Mouse (Mus musculus): ENCODE data around the gene Ppid.
"Not testable (repeated sequence)": the region's sequence is repeated elsewhere in the genome, so short reads cannot be mapped to it uniquely, and the experiment has no call there.

Gene Ppid

DNA sequence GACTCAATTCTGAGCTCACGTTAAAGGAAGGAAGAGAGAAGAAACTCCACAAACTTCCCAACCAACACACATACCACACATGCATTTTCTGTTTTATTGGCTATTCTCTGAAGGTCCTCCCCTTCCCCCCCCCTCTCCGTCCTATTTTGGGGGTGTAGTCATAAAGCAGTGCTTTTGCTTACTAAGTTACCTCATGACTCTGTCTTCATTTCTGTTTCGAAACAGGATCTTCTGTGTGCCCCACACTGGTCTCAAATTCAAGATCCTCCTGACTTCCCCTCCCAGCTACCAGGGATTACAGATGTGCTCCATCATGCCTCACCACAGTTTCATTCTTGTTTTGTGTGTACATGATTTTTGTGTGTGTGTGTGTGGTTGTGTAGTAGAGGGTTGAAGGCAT lies 18.7 kb upstream of the Ppid start:
- no peak for DNase-seq (ENCODE audit: low spot score in 2 of 2)

DNA sequence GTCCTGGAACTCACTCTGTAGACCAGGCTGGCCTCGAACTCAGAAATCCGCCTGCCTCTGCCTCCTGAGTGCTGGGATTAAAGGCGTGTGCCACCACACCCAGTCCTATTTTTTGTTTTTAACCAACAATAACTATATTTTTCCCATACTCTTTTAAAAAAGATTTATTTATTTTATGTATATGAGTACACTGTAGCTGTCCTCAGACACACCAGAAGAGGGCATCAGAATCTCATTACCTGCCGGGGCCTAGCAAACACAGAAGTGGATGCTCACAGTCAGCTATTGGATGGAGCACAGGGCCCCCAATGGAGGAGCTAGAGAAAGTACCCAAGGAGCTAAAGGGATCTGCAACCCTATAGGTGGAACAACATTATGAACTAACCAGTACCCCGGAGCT lies 17.8 kb upstream of the Ppid start:
- not testable (repeated sequence) for DNase-seq (ENCODE audit: low spot score in 2 of 2)

DNA sequence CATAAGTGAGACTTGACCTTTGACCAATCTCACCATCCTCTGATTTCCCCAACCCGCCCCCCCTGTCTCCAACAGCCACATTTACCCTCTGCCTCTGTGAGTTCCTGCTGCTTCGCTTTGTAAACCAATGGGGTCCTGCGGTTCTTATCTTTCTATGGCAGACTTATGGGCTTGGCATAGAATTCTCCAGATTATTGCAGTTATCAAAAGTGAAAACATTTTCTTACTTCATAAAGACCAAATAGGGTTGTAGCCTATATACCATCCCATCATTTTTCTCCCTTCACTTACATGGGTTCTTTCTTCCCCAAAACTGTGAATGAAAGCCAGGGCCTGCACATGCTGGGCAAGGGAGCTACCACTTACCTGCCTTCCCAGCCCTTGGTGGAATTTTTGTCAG lies 16.8 kb upstream of the Ppid start:
- no peak for DNase-seq (ENCODE audit: low spot score in 2 of 2)

DNA sequence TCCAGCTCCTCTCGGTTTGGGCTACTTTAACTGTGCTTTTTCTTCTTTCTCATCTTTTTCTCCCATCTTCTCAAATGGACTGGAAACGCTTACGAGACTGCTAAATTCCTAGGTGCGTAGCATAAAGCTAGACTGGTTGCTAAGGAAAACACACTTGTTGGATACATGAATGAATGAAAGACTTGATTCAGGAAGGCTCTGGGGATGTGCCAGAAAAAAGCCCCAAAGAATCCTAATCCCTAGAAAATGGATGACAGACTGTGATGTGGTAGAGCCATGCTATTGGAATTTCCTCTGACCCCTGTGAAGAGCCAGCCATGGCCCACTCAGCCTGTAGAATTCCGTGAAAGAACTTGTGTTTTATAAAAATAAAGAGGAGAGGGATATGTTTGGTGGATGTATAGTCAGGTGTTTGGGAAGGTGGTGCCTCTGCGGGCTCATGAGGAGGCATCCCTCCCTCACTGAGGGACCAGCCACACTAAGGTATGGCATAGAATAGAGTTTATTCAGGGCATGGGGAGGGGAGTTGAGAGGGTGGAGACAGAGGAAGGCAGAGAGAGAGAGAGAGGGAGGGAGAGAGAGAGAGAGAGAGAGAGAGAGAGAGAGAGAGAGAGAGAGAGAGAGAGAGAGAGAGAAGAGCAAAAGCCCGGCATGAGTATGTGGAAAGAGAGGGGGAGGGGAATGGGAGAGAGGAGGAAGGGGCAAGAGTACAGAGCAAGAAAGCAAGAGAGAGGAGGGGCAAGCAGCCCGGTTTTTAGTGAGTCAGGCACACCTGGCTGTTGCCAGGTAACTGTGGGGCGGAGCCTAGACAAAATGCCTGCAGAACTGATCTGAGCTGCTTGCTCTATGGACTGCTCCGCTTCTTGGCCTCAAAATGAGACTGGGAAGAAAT lies 15.3 kb upstream of the Ppid start:
- no peak for DNase-seq (ENCODE audit: low spot score in 2 of 2)

DNA sequence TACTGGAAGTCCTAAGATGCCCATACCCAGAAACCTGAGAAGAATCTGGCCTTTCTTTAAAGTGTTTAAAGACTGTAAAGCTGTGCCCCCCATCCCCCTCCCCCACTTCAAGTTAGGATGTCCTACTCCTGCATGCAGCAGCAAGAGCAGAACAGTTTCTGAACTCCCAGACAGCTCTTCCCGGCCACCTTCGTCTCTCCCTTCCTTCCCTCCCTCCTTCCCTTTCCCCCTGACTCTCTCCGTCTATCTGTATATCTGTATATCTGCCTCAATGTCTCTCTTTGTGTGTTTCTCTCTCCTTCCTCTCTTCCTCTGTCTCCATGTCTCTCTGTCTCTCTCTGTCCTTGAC lies 14.7 kb upstream of the Ppid start:
- no peak for DNase-seq (ENCODE audit: low spot score in 2 of 2)

DNA sequence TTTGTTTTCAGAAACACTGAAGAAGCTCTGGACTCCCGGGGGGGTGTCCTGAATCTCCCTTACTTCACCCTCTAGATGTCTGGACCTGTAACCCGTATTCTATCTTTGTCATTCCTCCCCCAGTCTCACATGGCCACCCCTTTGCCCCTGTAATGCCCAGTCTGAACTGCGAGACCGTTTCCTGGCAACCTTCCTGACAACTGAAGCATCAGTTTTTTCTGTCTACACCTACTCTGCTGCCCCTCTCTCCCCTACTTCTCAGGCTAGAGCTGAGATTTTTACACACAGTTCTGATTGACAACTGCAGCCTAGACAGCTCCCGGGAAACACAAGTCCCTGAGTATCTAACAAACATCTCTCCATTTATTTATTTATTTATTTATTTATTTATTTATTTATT lies 14.3 kb upstream of the Ppid start:
- DNase-seq (ENCODE audit: low spot score in 2 of 2), result no peak

DNA sequence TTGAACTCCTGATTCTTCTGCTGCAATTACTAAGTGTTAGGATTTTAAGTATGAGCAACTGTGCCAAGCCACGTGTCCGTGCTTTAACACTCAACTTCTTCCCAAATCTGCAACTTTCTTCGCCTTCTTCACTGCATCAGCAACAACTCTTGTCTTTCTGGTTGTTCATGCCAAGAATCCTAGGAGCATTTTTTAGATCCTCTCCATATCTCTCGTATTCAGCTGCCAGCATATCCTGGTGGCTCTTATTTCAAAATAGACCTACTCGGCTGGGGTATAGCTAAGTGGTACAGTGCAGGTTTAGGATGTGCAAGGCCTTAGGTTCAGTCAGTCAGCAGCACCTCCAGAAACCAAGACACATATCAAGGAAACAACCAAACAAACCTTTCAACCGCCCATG lies 13.5 kb upstream of the Ppid start:
- no peak for DNase-seq (ENCODE audit: low spot score in 2 of 2)

DNA sequence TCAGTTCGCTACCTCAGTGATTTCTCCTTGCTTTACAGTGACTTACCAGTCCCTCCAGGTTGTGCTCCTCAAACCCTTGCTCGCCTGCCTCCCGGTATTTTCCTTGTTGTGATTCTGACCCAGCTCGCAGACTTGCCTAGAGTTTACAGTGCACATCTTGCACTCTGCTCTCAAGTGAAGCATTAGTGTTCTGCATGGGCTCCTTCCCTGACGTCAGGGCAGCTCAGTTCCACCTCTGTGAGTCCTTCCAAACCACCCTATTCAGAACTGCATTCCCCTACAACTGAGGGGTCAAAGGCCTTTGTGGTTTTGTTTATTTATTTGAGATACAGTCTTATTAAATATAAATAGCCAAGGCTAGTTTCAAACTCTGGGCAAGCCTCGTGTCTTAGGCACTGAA lies 13.0 kb upstream of the Ppid start:
- DNase-seq (ENCODE audit: low spot score in 2 of 2), result no peak

DNA sequence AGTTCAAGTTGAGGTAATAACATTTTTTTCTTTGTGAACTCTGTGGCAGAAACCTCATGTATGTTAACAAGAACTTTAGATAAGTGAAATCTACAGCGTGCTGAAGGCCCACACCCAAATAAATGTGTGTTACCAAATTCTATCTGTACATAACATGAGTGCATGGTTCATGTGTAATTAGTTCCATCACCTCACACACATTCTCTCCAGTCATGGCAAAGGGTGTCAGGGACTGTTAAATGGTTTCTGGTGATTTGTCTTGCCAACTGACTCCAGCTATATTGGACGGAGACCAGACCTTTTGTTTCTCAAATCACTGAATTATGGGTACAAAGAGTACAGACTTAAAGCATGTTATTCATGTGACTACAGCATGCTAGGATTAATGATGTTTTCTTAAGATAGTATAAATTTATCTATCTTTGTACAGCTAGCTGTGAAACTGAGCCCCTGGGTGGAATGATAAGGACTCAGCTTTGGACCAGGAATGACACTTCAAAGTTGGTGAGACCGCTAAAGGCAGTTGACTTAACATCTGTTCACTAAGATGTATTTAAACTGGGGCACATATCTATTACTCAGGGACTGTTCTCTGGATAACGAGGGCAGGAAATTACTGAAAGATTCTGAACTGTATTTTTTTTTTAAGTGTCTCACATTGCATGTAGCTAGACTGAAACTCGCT lies 11.1 kb upstream of the Ppid start:
- DNase-seq (ENCODE audit: low spot score in 2 of 2), result no peak

DNA sequence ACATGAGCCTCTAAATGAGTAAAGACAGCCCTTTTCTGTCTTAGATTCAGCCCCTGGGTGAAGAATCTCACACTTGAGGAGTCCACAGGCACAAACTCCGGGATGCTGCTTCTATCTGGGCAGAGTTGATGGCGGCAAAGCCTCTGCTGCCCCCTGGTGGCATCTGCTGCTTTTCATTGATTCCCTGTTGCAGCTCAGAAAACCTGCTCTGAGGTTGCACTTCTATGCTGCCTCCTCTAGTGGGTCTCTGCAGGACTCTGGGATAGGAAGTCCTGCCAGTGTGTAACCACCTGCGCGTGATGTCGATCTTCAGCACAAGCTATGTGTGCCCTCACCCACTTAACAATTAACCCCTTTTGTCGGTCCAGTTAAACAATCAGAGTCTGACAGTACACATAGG lies 4.3 kb upstream of the Ppid start:
- peak; percentile 94 to 97 for DNase-seq (ENCODE audit: low spot score in 2 of 2)

DNA sequence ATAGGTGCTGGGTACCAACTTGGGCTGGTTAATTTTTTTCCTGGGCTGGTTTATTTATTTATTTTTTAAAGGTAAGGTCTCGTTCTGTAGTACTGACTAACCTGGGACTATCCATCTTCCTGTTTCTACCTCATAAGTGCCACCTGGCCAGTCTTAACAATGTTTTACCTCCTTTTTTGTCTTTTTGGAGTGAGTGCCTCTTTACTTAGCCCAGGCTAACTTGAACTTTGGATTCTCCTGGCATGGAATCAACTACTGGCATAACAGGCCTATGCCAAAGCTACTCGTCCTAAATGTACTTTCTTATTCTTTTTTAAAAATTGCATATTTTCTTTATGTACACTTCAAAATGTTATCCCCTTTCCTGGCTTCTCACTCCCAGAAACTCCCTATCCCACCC lies 1.5 kb upstream of the Ppid start:
- no peak for DNase-seq (ENCODE audit: low spot score in 2 of 2)

DNA sequence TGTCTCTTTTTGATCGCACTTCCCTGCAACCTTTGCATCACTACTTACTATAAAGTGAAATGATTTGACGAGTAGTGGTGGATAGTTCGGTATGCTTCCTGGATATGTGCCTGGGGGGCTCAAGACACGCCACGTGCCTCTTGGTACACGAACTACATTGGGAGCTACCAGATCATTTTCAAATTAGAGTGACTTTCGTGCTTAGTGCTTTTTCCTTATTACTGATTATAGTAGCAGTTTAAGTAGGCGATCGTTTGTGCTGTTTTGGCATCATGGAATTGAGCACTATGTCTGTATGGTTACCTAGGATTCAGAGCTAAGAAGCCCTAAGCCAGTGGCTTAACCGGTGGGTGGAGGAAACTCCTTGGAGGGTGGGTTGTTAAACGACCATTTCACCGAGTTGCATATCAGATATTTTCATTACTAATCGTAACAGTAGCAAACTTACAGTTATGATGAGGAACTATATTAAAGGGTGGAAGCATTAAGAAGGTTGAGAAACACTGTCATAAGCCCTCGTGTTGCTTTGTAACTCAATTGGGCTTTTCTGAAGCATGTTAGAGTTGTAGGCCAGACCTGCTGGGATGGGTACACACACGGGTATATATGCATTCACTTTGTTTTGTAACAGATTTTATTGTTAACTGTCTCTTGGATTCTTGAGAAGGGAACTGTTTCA lies 790 bp downstream of the Ppid start:
- DNase-seq (ENCODE audit: low spot score in 2 of 2), result peak in 1 of 2 experiments; percentile 14

DNA sequence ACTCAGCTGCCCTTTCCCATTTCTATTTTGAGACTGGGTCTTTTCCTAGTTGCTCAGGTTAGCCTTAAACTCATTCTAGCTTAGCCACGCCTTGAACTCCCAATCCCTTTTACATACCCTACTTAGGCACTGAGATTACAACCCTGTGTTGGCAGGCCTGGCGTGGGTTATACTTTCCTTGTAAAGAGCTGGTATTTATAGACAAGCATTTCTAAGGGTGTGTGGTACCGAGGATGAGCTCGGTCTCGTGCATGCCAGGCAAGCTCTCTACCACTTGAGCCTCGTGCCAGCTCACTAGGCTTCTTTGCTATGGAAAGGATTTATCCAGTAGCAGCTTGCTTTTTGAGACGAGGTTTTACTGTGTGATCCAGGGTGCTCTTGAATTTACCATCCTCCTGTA lies 4.3 kb downstream of the Ppid start:
- no peak for DNase-seq (ENCODE audit: low spot score in 2 of 2)

DNA sequence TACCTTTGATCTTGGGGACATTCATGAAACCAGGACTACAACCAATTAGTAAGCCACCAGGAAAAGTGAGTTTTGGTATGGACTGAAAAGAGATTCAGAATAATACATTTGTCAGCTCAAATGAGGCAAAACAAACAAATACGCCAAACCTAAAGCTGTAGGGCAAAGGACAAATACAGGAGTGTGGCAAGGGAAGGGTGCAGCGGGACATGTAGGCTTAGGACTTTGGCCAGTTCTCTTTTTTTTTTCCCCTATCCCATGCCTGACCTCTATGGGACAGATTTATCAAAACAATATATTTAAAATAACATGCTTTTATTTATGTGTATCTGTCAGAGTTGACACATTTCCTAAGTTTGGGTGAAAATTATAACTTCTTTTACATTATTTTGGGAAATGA lies 18.7 kb downstream of the Ppid start:
- no peak for DNase-seq (ENCODE audit: low spot score in 2 of 2)

DNA sequence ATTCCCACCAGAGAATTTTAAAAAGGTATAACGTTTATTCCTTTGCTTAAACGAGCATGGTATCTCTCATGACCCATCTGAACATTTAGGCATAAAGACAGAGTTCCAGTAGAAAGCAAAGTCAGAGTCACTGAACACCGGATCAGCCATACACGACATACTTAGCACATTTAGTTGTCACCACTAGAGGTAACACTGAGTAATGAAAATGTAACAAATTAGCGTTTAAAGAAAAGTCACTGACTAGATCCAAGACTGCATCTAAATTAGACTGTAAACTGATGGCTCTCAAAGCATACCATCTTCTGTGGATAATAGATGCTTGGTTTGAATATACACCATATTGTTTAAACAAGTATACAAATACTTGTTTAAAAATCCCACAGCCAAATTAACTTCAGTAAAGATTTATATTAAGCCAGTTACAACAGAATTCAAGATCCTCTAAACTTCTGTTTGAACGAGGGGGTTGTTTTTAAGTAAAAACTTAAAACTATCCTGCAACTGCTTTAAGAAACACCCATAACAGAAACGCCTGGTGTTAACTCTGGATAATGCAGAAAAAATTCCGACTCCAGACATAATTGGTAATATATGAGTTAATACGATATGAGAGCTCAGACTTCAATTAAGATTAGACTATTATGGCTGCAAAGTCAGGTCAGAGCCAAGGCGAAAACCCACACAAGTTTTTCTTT lies 36.5 kb downstream of the Ppid start:
- no peak for DNase-seq (ENCODE audit: low spot score in 2 of 2)

DNA sequence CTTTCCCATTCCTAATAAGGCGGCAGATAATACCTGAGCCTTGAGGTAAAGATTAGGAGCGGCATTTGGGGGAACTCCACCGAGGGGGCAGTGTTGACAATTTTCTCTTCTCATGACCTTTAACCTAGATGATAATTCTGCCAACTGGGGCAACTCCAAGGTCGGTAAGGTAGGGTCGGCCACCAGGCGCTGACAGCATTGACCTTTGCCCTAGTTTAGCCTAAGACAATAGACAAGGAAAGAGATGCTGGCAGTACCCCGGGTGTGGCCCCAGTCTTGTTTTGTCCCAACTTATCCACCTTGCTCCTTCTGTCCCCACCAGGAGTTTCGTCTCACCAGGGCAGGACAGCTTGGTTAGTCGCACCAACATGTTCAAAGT lies 37.0 kb downstream of the Ppid start:
- DNase-seq (ENCODE audit: low spot score in 2 of 2), result no peak

DNA sequence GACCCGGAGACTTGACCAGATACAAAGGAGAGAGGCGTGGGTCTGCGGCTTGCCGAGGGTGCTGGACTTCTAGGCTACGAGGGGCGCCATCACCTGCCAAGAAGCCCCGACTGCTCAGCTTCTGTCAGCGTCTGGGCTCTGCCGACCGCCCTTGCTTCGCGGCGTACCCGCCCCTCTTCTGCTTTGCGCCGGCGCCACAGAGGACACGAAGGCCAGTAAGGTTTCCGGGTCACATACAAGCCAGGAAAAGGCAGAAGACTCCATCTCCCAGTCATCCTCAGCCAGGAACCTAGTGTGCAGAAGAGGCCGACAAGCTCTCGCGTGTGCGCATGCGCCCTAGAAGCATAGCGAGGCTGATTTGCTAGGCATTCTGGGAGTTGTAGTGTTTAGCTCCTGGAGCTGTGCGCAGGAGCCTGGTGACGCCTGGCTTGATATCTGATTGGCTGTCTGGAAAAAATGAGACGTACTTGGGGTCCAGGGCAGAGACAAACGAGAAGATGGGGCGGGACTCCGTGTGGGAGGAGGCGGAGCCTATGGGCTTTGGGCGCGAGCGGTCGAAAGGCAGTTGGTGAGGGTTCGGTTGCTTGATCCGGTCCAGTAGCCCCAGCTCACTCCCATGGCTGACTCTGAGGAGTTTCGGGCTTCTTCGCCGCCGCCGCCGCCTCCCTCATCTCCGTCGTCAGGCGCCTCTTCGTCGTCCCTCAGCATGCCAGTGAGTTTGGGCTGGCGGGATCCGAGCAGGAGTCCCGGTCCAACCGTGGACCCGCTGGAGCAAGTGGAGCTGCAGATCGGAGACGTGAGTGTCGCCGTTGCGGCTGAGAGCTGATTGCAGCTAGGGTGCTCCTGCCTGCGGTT lies 37.6 kb downstream of the Ppid start, which contains the start of gene 4930579G24Rik:
TSS of gene 4930579G24Rik (plus strand) at position 519 of the 855 bp plus-strand sequence.
- peak; percentile 95 to 97 for DNase-seq (ENCODE audit: low spot score in 2 of 2)

DNA sequence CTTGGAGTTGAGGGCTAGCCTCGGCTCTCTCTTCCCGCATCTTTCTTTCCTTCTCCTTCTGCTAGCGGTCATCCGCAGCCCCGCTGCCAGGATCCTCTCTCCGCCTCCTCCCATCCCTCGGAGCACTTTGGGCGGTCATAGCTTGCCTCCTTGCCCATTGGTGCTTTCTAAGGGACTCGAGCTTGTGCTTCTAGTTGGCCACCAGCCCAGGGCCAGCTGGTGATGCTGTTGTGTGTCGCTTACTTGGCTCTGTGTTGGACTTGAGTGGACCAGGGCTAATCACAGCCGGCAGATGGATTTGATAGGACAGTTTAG lies 38.2 kb downstream of the Ppid start, which contains the start of gene Etfdh:
TSS of gene Etfdh (minus strand) at position 85 of the 315 bp plus-strand sequence.
- DNase-seq (ENCODE audit: low spot score in 2 of 2), result peak in 1 of 2 experiments; percentile 27

DNA sequence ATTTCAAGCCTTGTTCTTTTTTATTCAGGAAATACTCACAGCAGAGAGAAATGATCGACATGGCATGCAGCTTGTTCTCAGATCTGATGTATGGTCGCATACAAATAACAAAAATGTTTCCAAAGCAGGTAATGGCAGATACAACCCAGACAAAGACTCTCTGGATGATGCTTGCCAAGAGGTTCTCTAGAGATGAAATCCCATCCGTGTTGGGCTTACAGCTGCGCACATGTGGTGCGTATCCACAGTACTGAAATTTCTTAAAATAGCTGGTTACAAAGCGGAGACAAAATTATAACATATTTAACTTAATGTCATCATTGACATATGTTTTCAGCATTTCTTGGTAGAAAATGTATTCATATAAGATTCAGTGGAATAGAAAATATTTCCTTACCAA lies 61.0 kb downstream of the Ppid start:
- DNase-seq (ENCODE audit: low spot score in 2 of 2), result no peak

Data from right cerebral cortex, adult 2 months (tissue).